Mouse (Mus musculus): ENCODE data around the gene Otud7a. TPM values are rescaled to one million over a fixed set of nuclear protein-coding genes. Genes with fewer than 3 reads are reported as not detected.

Otud7a gene
- polyA plus RNA-seq, 1 experiment from 2014 or later, result 0.10 TPM

- Histone ChIP-seq H3K4me2 (no peak overlapping the region), H3K4me1 (replicated peaks) (no peaks in the 10 kb centered on the region), H3K9ac (replicated peaks) (no peak overlapping the region), H3K4me3 (replicated peaks) (no peak overlapping the region), H3K27me3 (no peaks in the 10 kb centered on the region), H3K27ac (no peak overlapping the region), H3K36me3 (no peaks in the 10 kb centered on the region), H3K9me3 (no peaks in the 10 kb centered on the region)
- WGBS, result 88% methylated on average over 8 of the region's 8 CpGs
- no peak for ATAC-seq (ENCODE audit: insufficient number of reproducible peaks, insufficient read depth, low FRiP score, low TSS enrichment, low read depth)
Observed at GRCm38 (mm10) chr7:63717903-63718302, 273.4 kb downstream of the Otud7a start.

GRCm38 (mm10) chr7:63719183-63719944, 274.8 kb downstream of the Otud7a start:
- no peak overlapping the region for H3K4me2 ChIP-seq
- no peaks in the 10 kb centered on the region for H3K27me3 ChIP-seq
- ATAC-seq (ENCODE audit: insufficient number of reproducible peaks, insufficient read depth, low FRiP score, low TSS enrichment, low read depth), result no peak
- no peaks in the 10 kb centered on the region for H3K4me1 ChIP-seq (replicated peaks)
- H3K27ac ChIP-seq, result no peak overlapping the region
- WGBS, result 85% methylated on average over 13 of the region's 13 CpGs
- H3K9me3 ChIP-seq, result no peaks in the 10 kb centered on the region
- H3K36me3 ChIP-seq, result no peaks in the 10 kb centered on the region
- H3K4me3 ChIP-seq (replicated peaks), result no peak overlapping the region
- no peak overlapping the region for H3K9ac ChIP-seq (replicated peaks)

GRCm38 (mm10) chr7:63720682-63721081, 276.1 kb downstream of the Otud7a start:
- no peaks in the 10 kb centered on the region for H3K9me3 ChIP-seq
- WGBS, result 57% methylated on average over 2 of the region's 2 CpGs
- H3K9ac ChIP-seq (replicated peaks), result no peak overlapping the region
- H3K4me1 ChIP-seq (replicated peaks), result no peaks in the 10 kb centered on the region
- no peaks in the 10 kb centered on the region for H3K27me3 ChIP-seq
- H3K36me3 ChIP-seq, result no peaks in the 10 kb centered on the region
- H3K4me3 ChIP-seq (replicated peaks), result no peak overlapping the region
- no peak for ATAC-seq (ENCODE audit: insufficient number of reproducible peaks, insufficient read depth, low FRiP score, low TSS enrichment, low read depth)
- no peak overlapping the region for H3K27ac ChIP-seq
- H3K4me2 ChIP-seq, result no peak overlapping the region

- H3K27me3 ChIP-seq, result no peaks in the 10 kb centered on the region
- no peaks in the 10 kb centered on the region for H3K4me1 ChIP-seq (replicated peaks)
- no peak for ATAC-seq (ENCODE audit: insufficient number of reproducible peaks, insufficient read depth, low FRiP score, low TSS enrichment, low read depth)
- H3K4me3 ChIP-seq (replicated peaks), result no peak overlapping the region
- WGBS, result 73% methylated on average over 6 of the region's 6 CpGs
- no peak overlapping the region for H3K9ac ChIP-seq (replicated peaks)
- no peaks in the 10 kb centered on the region for H3K9me3 ChIP-seq
- no peaks in the 10 kb centered on the region for H3K36me3 ChIP-seq
- H3K4me2 ChIP-seq, result no peak overlapping the region
- H3K27ac ChIP-seq, result no peak overlapping the region
Observed at GRCm38 (mm10) chr7:63725040-63725729, 280.6 kb downstream of the Otud7a start.

- Histone ChIP-seq H3K4me2 (no peak overlapping the region), H3K27me3 (no peaks in the 10 kb centered on the region), H3K9ac (replicated peaks) (no peak overlapping the region), H3K36me3 (no peaks in the 10 kb centered on the region), H3K4me1 (replicated peaks) (no peaks in the 10 kb centered on the region), H3K27ac (no peak overlapping the region), H3K4me3 (replicated peaks) (no peak overlapping the region), H3K9me3 (no peaks in the 10 kb centered on the region)
- WGBS, result 90% methylated on average over 5 of the region's 5 CpGs
- ATAC-seq (ENCODE audit: insufficient number of reproducible peaks, insufficient read depth, low FRiP score, low TSS enrichment, low read depth), result no peak
Observed at GRCm38 (mm10) chr7:63729605-63730004, 285.1 kb downstream of the Otud7a start.

GRCm38 (mm10) chr7:63730012-63730411, 285.5 kb downstream of the Otud7a start:
- Histone ChIP-seq H3K9me3 (no peaks in the 10 kb centered on the region), H3K27ac (no peak overlapping the region), H3K4me2 (no peak overlapping the region), H3K27me3 (no peaks in the 10 kb centered on the region), H3K36me3 (no peaks in the 10 kb centered on the region), H3K4me1 (replicated peaks) (no peaks in the 10 kb centered on the region), H3K4me3 (replicated peaks) (no peak overlapping the region), H3K9ac (replicated peaks) (no peak overlapping the region)
- no peak for ATAC-seq (ENCODE audit: insufficient number of reproducible peaks, insufficient read depth, low FRiP score, low TSS enrichment, low read depth)

- no peaks in the 10 kb centered on the region for H3K36me3 ChIP-seq
- H3K4me2 ChIP-seq, result no peak overlapping the region
- no peaks in the 10 kb centered on the region for H3K4me1 ChIP-seq (replicated peaks)
- 0 out of 2 replicates have a peak, but pooled peaks cover 8% of the 10 kb centered on the region for H3K27me3 ChIP-seq
- WGBS, result 48% methylated on average over 4 of the region's 4 CpGs
- H3K4me3 ChIP-seq (replicated peaks), result no peak overlapping the region
- no peaks in the 10 kb centered on the region for H3K9me3 ChIP-seq
- ATAC-seq (ENCODE audit: insufficient number of reproducible peaks, insufficient read depth, low FRiP score, low TSS enrichment, low read depth), result no peak
- H3K9ac ChIP-seq (replicated peaks), result no peak overlapping the region
- no peak overlapping the region for H3K27ac ChIP-seq
Observed at GRCm38 (mm10) chr7:63737725-63738124, 293.2 kb downstream of the Otud7a start.

GRCm38 (mm10) chr7:63738142-63738541, 293.6 kb downstream of the Otud7a start:
- no peak overlapping the region for H3K9ac ChIP-seq (replicated peaks)
- H3K27ac ChIP-seq, result no peak overlapping the region
- no peak overlapping the region for H3K4me2 ChIP-seq
- no peaks in the 10 kb centered on the region for H3K36me3 ChIP-seq
- H3K4me3 ChIP-seq (replicated peaks), result no peak overlapping the region
- H3K27me3 ChIP-seq, result 0 out of 2 replicates have a peak, but pooled peaks cover 8% of the 10 kb centered on the region
- H3K4me1 ChIP-seq (replicated peaks), result no peaks in the 10 kb centered on the region
- no peaks in the 10 kb centered on the region for H3K9me3 ChIP-seq
- ATAC-seq (ENCODE audit: insufficient number of reproducible peaks, insufficient read depth, low FRiP score, low TSS enrichment, low read depth), result no peak
- 79% methylated on average over 1 of the region's 1 CpGs for WGBS

- no peak overlapping the region for H3K4me2 ChIP-seq
- no peak overlapping the region for H3K9ac ChIP-seq (replicated peaks)
- H3K27ac ChIP-seq, result no peak overlapping the region
- H3K36me3 ChIP-seq, result no peaks in the 10 kb centered on the region
- H3K9me3 ChIP-seq, result peaks cover 4% of the 10 kb centered on the region; the same call in 1 of the 2 replicates
- WGBS, result 95% methylated on average over 1 of the region's 1 CpGs
- peaks cover 8% of the 10 kb centered on the region; the same call in 1 of the 2 replicates for H3K27me3 ChIP-seq
- H3K4me3 ChIP-seq (replicated peaks), result no peak overlapping the region
- no peaks in the 10 kb centered on the region for H3K4me1 ChIP-seq (replicated peaks)
- ATAC-seq (ENCODE audit: insufficient number of reproducible peaks, insufficient read depth, low FRiP score, low TSS enrichment, low read depth), result no peak
Observed at GRCm38 (mm10) chr7:63743116-63743515, 298.6 kb downstream of the Otud7a start.

GRCm38 (mm10) chr7:63752081-63752480, 307.5 kb downstream of the Otud7a start:
- Histone ChIP-seq H3K4me3 (replicated peaks) (no peak overlapping the region), H3K4me1 (replicated peaks) (peaks cover 13% of the 10 kb centered on the region), H3K9me3 (no peaks in the 10 kb centered on the region), H3K27ac (no peak overlapping the region), H3K27me3 (peaks cover 43% of the 10 kb centered on the region), H3K36me3 (no peaks in the 10 kb centered on the region), H3K4me2 (no peak overlapping the region), H3K9ac (replicated peaks) (no peak overlapping the region)
- ATAC-seq (ENCODE audit: insufficient number of reproducible peaks, insufficient read depth, low FRiP score, low TSS enrichment, low read depth), result no peak
- WGBS, result 40% methylated on average over 4 of the region's 4 CpGs

GRCm38 (mm10) chr7:63753274-63753751, 308.8 kb downstream of the Otud7a start:
- WGBS, result 10% methylated on average over 6 of the region's 6 CpGs
- Histone ChIP-seq H3K27me3 (peaks cover 55% of the 10 kb centered on the region), H3K4me3 (replicated peaks) (no peak overlapping the region), H3K9ac (replicated peaks) (no peak overlapping the region), H3K36me3 (no peaks in the 10 kb centered on the region), H3K9me3 (no peaks in the 10 kb centered on the region; the same call in 1 of the 2 replicates), H3K27ac (no peak overlapping the region), H3K4me2 (no peak overlapping the region), H3K4me1 (replicated peaks) (peaks cover 23% of the 10 kb centered on the region)
- 0 out of 2 replicates have a peak, but pooled peaks have one; percentile 26 for ATAC-seq (ENCODE audit: insufficient number of reproducible peaks, insufficient read depth, low FRiP score, low TSS enrichment, low read depth)
